Mouse (Mus musculus): ENCODE results near the gene 4930469K13Rik. TPM values are rescaled to one million over a fixed set of nuclear protein-coding genes. Genes with fewer than 3 reads are reported as not detected.

Gene 4930469K13Rik
- polyA plus RNA-seq, 1 experiment from 2014 or later = not detected

DNA sequence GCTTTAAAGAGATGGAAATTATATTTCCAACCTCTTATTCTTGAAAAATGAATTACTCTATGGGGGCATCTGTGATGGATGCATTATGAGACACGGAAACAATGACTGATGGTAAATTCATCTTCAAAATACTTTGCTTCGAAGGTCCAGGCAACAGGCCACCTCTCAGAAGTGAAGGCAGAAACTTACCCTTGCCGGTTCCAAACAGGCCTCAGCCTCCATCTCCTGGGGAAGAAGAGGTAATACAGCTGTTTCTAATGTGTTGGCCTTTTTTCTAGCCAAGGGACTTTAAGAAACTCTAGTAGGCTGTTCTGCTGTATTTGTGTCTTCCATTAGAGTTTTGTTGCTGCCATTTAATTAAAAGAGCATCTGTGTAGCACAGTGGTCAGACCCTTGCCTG, 11.3 kb downstream of the 4930469K13Rik start:
- Histone ChIP-seq H3K27me3 (ENCODE audit: control insufficient read depth, insufficient read depth, low read depth, low read length) (no peaks in the 10 kb centered on the region), H3K4me2 (ENCODE audit: low read depth, low read length) (no peak overlapping the region), H3K4me1 (ENCODE audit: control insufficient read depth, low read depth, low read length) (no peaks in the 10 kb centered on the region), H3K4me3 (ENCODE audit: low read depth, low read length) (no peak overlapping the region), H3K27ac (ENCODE audit: low read length) (no peak overlapping the region), H3K9ac (ENCODE audit: low read depth, low read length) (no peak overlapping the region), H3K9me3 (replicated peaks; ENCODE audit: control insufficient read depth, low read length) (no peaks in the 10 kb centered on the region), H3K36me3 (ENCODE audit: control insufficient read depth, insufficient read depth) (no peaks in the 10 kb centered on the region)
- no peak for ATAC-seq (ENCODE audit: low read depth)
- 54% methylated on average over 3 of the region's 3 CpGs for WGBS (ENCODE audit: insufficient replicate concordance)

DNA sequence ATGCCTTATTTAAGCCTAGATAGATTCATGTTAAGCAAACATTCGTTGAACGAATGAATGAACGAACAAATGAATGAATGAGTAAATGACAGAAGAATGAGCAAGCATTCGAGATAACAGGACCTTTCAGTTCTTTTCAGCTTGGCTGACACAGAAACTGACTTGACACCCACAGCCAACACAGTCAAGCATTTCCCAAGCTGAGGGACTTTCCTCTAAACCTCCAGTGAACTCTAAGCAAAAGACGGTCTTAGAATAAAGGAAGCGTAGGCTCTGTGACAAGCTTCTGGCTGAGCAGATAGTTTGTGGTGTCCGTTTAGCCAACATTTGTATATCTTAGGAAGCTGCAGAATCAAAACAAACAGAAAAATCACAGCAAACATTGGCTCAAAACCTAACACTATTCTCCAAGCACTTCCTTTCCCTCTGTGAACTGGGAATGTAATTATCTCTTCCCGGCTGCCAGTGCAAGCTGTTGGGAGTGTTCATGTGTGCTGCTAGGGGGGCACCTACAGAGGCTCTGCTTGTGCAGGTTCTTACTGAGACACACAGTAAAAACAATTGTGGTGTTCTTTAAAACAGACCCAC, 12.1 kb downstream of the 4930469K13Rik start:
- WGBS (ENCODE audit: insufficient replicate concordance) = 66% methylated on average over 8 of the region's 8 CpGs
- H3K9ac ChIP-seq (ENCODE audit: low read depth, low read length) = no peak overlapping the region

DNA sequence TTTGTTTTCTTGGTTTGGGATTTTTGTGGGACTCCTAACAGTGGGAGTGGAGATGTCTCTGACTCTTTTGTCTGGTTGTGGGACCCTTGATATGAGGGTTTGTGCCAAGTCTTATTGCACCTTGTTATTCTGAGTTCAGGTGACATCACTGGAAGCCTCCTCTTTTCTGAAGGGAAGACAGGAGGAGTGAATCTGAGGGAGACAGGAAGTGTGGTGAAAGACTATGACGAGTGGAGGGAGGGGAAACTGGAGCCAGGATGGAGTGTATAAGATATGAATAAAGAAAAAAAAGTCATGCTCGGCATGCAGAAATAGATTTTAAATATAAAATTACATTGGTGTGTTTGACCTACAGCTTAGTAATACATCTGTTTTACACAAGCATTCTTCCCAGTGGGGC, 13.7 kb downstream of the 4930469K13Rik start:
- no peak overlapping the region for H3K4me2 ChIP-seq (ENCODE audit: low read depth, low read length)
- H3K4me3 ChIP-seq (ENCODE audit: low read depth, low read length) = no peak overlapping the region
- no peak overlapping the region for H3K27ac ChIP-seq (ENCODE audit: low read length)
- WGBS (ENCODE audit: insufficient replicate concordance) = 29% methylated on average over 2 of the region's 2 CpGs
- H3K9me3 ChIP-seq (replicated peaks; ENCODE audit: control insufficient read depth, low read length) = no peaks in the 10 kb centered on the region
- no peak overlapping the region for H3K9ac ChIP-seq (ENCODE audit: low read depth, low read length)
- H3K4me1 ChIP-seq (ENCODE audit: control insufficient read depth, low read depth, low read length) = no peaks in the 10 kb centered on the region
- no peaks in the 10 kb centered on the region for H3K36me3 ChIP-seq (ENCODE audit: control insufficient read depth, insufficient read depth)
- ATAC-seq (ENCODE audit: low read depth) = no peak
- no peaks in the 10 kb centered on the region for H3K27me3 ChIP-seq (ENCODE audit: control insufficient read depth, insufficient read depth, low read depth, low read length)

More for the DNA sequence above, 12.1 kb downstream of the 4930469K13Rik start:
- Histone ChIP-seq H3K27me3 (ENCODE audit: control insufficient read depth, insufficient read depth, low read depth, low read length) (no peaks in the 10 kb centered on the region), H3K36me3 (ENCODE audit: control insufficient read depth, insufficient read depth) (no peaks in the 10 kb centered on the region), H3K27ac (ENCODE audit: low read length) (no peak overlapping the region), H3K4me3 (ENCODE audit: low read depth, low read length) (no peak overlapping the region), H3K4me1 (ENCODE audit: control insufficient read depth, low read depth, low read length) (no peaks in the 10 kb centered on the region), H3K9me3 (replicated peaks; ENCODE audit: control insufficient read depth, low read length) (no peaks in the 10 kb centered on the region), H3K4me2 (ENCODE audit: low read depth, low read length) (no peak overlapping the region)
- no peak for ATAC-seq (ENCODE audit: low read depth)

DNA sequence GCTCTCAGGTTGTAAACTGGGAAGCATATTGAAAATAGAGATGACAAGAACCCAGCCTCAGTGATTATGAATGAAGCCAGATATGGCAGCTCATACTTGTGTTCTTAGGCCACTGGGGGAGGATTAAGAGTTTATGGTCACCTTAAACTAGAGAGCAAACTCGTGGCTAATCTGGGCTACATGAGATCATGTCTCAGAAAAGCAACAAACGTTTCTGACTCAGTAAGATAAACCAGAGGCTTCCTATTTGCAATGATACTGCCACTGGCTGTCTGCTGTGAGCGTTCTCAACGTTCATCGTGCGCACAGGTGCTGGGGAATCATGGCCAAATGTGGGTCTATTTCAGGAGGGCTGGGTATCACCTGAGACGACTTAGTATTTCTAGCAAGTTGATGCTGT, 14.6 kb downstream of the 4930469K13Rik start:
- H3K36me3 ChIP-seq (ENCODE audit: control insufficient read depth, insufficient read depth) = no peaks in the 10 kb centered on the region
- WGBS (ENCODE audit: insufficient replicate concordance) = 31% methylated on average over 7 of the region's 7 CpGs
- no peaks in the 10 kb centered on the region for H3K9me3 ChIP-seq (replicated peaks; ENCODE audit: control insufficient read depth, low read length)
- no peaks in the 10 kb centered on the region for H3K4me1 ChIP-seq (ENCODE audit: control insufficient read depth, low read depth, low read length)
- H3K9ac ChIP-seq (ENCODE audit: low read depth, low read length) = no peak overlapping the region
- no peak overlapping the region for H3K4me2 ChIP-seq (ENCODE audit: low read depth, low read length)
- no peak for ATAC-seq (ENCODE audit: low read depth)
- no peak overlapping the region for H3K4me3 ChIP-seq (ENCODE audit: low read depth, low read length)
- no peaks in the 10 kb centered on the region for H3K27me3 ChIP-seq (ENCODE audit: control insufficient read depth, insufficient read depth, low read depth, low read length)
- H3K27ac ChIP-seq (ENCODE audit: low read length) = no peak overlapping the region

DNA sequence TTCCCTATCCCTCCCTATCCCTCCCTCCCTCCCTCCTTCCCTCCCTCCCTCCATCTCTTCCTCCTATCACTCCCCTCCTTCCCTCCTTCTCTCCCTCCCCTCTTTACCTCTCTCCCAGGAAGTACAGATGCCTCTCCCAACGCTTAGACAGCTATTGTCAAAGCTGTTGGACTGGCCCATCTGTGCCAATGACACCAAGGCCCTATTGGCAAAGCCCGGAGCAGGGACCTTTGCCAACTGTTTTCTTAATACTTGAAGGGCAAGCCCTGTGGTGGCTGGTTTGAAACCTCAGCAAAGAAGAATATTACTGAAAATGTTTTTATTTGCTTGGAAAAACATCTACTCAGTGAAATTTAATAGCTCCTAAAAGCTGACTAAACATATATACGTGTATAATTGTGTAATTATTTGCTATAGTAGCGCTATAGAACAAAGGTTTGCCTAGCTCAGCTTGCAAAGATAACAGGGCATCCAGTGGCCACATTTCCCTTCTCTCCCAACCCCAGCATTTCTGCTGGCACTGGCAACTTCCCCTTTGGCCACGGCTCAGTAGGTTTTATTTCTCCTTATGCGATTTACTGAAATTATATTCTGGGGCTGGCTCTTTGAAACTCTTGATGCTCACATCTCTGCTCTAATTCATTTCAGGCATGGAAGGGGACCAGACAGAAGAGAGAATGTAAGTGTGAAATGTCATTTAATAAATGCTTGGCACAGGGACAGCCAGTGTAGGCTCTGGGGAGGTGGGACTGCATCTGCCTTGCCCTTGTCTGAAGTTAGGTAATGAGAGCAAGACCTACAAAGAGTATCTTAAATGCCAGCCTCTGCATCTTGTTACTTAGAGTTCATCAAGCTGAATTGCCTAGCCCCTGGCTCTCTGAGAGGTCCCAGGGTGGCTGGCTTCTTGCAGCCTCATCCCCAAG, 18.6 kb downstream of the 4930469K13Rik start:
- no peak for ATAC-seq (ENCODE audit: low read depth)
- Histone ChIP-seq H3K36me3 (ENCODE audit: control insufficient read depth, insufficient read depth) (no peaks in the 10 kb centered on the region), H3K27ac (ENCODE audit: low read length) (no peak overlapping the region), H3K9me3 (replicated peaks; ENCODE audit: control insufficient read depth, low read length) (no peaks in the 10 kb centered on the region), H3K4me1 (ENCODE audit: control insufficient read depth, low read depth, low read length) (no peaks in the 10 kb centered on the region), H3K4me2 (ENCODE audit: low read depth, low read length) (no peak overlapping the region), H3K27me3 (ENCODE audit: control insufficient read depth, insufficient read depth, low read depth, low read length) (no peaks in the 10 kb centered on the region), H3K4me3 (ENCODE audit: low read depth, low read length) (no peak overlapping the region), H3K9ac (ENCODE audit: low read depth, low read length) (no peak overlapping the region)
- WGBS (ENCODE audit: insufficient replicate concordance) = 38% methylated on average over 6 of the region's 6 CpGs

DNA sequence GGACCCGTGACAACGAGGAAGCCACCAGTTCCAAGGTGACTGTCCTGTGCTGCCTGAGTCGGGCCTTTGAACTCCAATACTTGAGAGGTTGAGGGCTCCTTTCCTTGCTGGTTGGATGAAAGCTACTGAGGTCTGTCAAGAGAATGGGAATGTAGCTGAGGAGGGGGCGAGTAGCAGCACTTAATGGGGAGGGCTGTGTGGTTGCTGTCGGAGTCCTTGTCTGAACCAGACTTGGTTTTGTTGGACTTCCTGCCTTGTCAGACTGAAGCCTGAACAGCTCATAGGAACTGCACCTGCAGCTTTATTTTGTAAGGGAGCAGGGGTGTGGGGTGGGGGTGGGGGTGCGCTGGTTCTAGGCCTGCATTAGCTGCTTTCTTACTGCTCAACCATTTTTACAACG, 19.8 kb downstream of the 4930469K13Rik start:
- H3K9me3 ChIP-seq (replicated peaks; ENCODE audit: control insufficient read depth, low read length) = no peaks in the 10 kb centered on the region
- H3K36me3 ChIP-seq (ENCODE audit: control insufficient read depth, insufficient read depth) = no peaks in the 10 kb centered on the region
- H3K4me3 ChIP-seq (ENCODE audit: low read depth, low read length) = no peak overlapping the region
- no peak overlapping the region for H3K9ac ChIP-seq (ENCODE audit: low read depth, low read length)
- no peak overlapping the region for H3K27ac ChIP-seq (ENCODE audit: low read length)
- ATAC-seq (ENCODE audit: low read depth) = no peak
- no peaks in the 10 kb centered on the region for H3K4me1 ChIP-seq (ENCODE audit: control insufficient read depth, low read depth, low read length)
- H3K4me2 ChIP-seq (ENCODE audit: low read depth, low read length) = no peak overlapping the region
- WGBS (ENCODE audit: insufficient replicate concordance) = 59% methylated on average over 7 of the region's 7 CpGs
- no peaks in the 10 kb centered on the region for H3K27me3 ChIP-seq (ENCODE audit: control insufficient read depth, insufficient read depth, low read depth, low read length)

DNA sequence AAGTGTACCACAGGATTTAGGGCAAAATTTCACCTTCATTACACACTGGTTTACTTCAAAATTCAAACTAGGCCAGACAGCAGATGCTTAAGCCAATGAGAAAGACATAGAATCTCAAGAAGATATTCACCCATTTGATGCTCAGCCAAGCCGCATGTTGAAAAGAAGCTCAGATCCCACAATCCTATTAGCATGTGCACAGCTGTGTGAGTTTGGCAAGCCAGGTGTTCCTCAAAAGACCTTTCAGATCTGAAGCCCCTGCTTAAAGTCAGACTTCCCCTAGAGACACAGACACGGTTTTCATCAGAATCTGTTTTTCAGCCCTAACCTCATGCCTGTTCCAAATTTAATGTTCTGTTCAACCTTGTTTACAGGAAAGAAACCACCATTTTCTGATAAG, 20.5 kb downstream of the 4930469K13Rik start:
- no peaks in the 10 kb centered on the region; the same call in 1 of the 2 replicates for H3K4me1 ChIP-seq (ENCODE audit: control insufficient read depth, low read depth, low read length)
- H3K36me3 ChIP-seq (ENCODE audit: control insufficient read depth, insufficient read depth) = no peaks in the 10 kb centered on the region
- no peaks in the 10 kb centered on the region for H3K27me3 ChIP-seq (ENCODE audit: control insufficient read depth, insufficient read depth, low read depth, low read length)
- no peak overlapping the region for H3K4me3 ChIP-seq (ENCODE audit: low read depth, low read length)
- WGBS (ENCODE audit: insufficient replicate concordance) = 64% methylated on average over 2 of the region's 2 CpGs
- H3K27ac ChIP-seq (ENCODE audit: low read length) = no peak overlapping the region
- H3K9ac ChIP-seq (ENCODE audit: low read depth, low read length) = no peak overlapping the region
- H3K4me2 ChIP-seq (ENCODE audit: low read depth, low read length) = no peak overlapping the region
- ATAC-seq (ENCODE audit: low read depth) = no peak
- H3K9me3 ChIP-seq (replicated peaks; ENCODE audit: control insufficient read depth, low read length) = no peaks in the 10 kb centered on the region

DNA sequence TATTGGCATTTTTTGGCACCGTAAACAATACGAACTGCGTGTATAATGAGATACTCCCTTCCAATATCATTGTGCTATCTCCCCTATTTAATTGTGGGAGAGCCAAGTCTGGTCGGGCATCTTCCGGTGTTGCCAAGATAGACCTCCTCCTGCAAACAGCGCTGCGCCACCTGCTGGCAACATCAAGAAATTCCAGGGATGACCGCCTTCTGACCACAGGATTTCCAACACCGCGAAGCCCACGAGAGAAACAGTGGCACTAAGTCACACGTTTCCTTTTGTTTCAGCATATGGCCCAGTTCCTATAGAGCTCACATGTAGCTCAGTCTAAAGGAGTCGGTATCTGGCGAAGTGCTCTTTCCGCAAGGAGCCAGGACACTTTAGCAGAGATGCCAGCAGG, 24.6 kb downstream of the 4930469K13Rik start:
- Histone ChIP-seq H3K4me2 (ENCODE audit: low read depth, low read length) (no peak overlapping the region), H3K4me3 (ENCODE audit: low read depth, low read length) (no peak overlapping the region), H3K27ac (ENCODE audit: low read length) (no peak overlapping the region), H3K27me3 (ENCODE audit: control insufficient read depth, insufficient read depth, low read depth, low read length) (no peaks in the 10 kb centered on the region), H3K9ac (ENCODE audit: low read depth, low read length) (no peak overlapping the region), H3K9me3 (replicated peaks; ENCODE audit: control insufficient read depth, low read length) (no peaks in the 10 kb centered on the region), H3K4me1 (ENCODE audit: control insufficient read depth, low read depth, low read length) (no peaks in the 10 kb centered on the region; the same call in 1 of the 2 replicates), H3K36me3 (ENCODE audit: control insufficient read depth, insufficient read depth) (no peaks in the 10 kb centered on the region)
- no peak for ATAC-seq (ENCODE audit: low read depth)
- WGBS (ENCODE audit: insufficient replicate concordance) = 14% methylated on average over 15 of the region's 15 CpGs

DNA sequence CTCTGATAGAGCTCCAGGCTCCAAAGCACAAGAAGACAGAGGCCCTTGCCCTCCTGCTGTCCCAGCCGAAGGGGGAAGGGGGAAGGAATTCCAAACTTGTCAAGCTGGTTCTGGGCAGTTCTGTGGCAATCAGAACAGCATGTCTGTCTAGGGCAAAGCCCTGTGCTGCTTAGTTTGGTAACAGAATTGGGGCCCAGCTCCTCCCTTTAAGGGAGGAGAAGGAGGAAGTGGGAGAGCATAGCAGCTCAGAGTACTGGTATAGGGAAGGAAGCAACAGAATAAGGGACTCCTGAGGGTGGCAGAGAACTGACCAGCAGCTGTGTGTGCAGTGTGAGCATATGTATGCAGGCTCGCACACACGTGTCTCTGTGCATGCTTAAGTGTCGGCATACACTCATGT, 26.0 kb downstream of the 4930469K13Rik start:
- H3K4me1 ChIP-seq (ENCODE audit: control insufficient read depth, low read depth, low read length) = no peaks in the 10 kb centered on the region; the same call in 1 of the 2 replicates
- H3K4me3 ChIP-seq (ENCODE audit: low read depth, low read length) = no peak overlapping the region
- 0 out of 2 replicates have a peak overlapping the region, but pooled peaks have one; percentile 9 for H3K27ac ChIP-seq (ENCODE audit: low read length)
- no peaks in the 10 kb centered on the region for H3K27me3 ChIP-seq (ENCODE audit: control insufficient read depth, insufficient read depth, low read depth, low read length)
- H3K9ac ChIP-seq (ENCODE audit: low read depth, low read length) = no peak overlapping the region
- H3K36me3 ChIP-seq (ENCODE audit: control insufficient read depth, insufficient read depth) = no peaks in the 10 kb centered on the region
- peak; percentile 54 for ATAC-seq (ENCODE audit: low read depth)
- WGBS (ENCODE audit: insufficient replicate concordance) = 16% methylated on average over 4 of the region's 4 CpGs
- H3K9me3 ChIP-seq (replicated peaks; ENCODE audit: control insufficient read depth, low read length) = no peaks in the 10 kb centered on the region
- no peak overlapping the region for H3K4me2 ChIP-seq (ENCODE audit: low read depth, low read length)
